Mouse (Mus musculus) liver, embryonic 13.5 days (tissue): ENCODE data around the gene Atp8a2. TPM values are rescaled to one million over a fixed set of nuclear protein-coding genes. Genes with fewer than 3 reads are reported as not detected.

ENCODE experiments used
- microRNA counts: library from miRNA; unstranded; fragments of <30 nt; microRNA quantifications from one replicate; lab custom pipeline; 2016
- microRNA-seq: library from miRNA; unstranded; fragments of <30 nt; microRNA quantifications from one replicate; pipeline ENCODE4, GENCODE M21; 2016
- polyA plus RNA-seq: library from polyadenylated mRNA; unstranded; fragments of >200 nt; fragmentation: Nextera tagmentation; extraction: Ambion mirVana; gene quantifications from 2 replicates; pipeline ENCODE4 v1.2.1, GENCODE M21; 2015

Gene Atp8a2
- polyA plus RNA-seq, 1 experiment from 2014 or later, result 1.8 TPM

MicroRNAs within 50 kb of the gene (microRNA counts, 519-probe panel; counts per million panel counts)
- microRNA mmu-miR-719 (lab: Ali Mortazavi, UCI), result 114 counts per million

Small RNA genes lying within 50 kb of the gene (microRNA-seq; reads per million reads assigned to microRNA genes)
- not detected for gene Mir719

Other genes starting within 250 kb of the Atp8a2 start
- not detected in 2 replicates for gene Nupl1, start 54.3 kb upstream of the Atp8a2 start, polyA plus RNA-seq
- gene Gm49336, start 54.3 kb upstream of the Atp8a2 start, polyA plus RNA-seq, result 33.3 and 43.3 TPM in 2 replicates
- gene Mtmr6, start 68.0 kb upstream of the Atp8a2 start, polyA plus RNA-seq, result 13.4 and 16.8 TPM in 2 replicates
- gene Amer2, start 176.1 kb upstream of the Atp8a2 start, polyA plus RNA-seq, result 0.22 and 0.24 TPM in 2 replicates